Mouse (Mus musculus): ENCODE measurements around the gene Fut2.

DNA sequence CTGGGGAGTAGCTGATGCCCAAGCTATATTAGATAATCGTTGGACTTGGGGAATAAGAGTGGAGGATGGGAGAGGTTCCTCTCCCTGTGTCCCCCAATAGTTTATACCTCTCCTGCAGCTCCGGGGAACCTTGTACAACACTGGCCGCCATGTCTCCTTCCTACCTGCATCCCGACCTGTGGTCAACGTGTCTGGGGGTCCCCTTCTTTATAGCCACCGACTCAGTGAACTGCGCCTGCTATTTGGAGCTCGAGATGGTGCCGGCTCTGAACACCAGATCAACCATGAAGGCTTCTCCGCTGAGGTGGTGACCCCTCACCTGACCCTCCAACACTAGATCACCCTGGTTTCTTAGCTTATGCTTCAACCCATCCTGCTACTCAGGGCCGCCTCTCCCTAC is 36.1 kb upstream of the Fut2 start:
- no peak for TF ChIP-seq MEF2A (IDR thresholded peaks at IDR 0.05; ENCODE audit: borderline replicate concordance, low read depth, low read length)
- TF ChIP-seq CTCF (conservative IDR thresholded peaks at IDR 0.05 in 1 of 2, IDR thresholded peaks at IDR 0.05 in 1 of 2; ENCODE audit: low read depth in 2 of 2, low read length in 2 of 2), result no peak
- TF ChIP-seq MAFK (IDR thresholded peaks at IDR 0.05; ENCODE audit: insufficient replicate concordance, low read length), result no peak
- TF ChIP-seq ZMIZ1 (IDR thresholded peaks at IDR 0.05; ENCODE audit: low read depth, low read length), result no peak
- TF ChIP-seq POLR2AphosphoS2 (IDR thresholded peaks at IDR 0.05; ENCODE audit: low read depth, low read length), result no peak
- no peak for TF ChIP-seq MYC (IDR thresholded peaks at IDR 0.05; ENCODE audit: low read depth, low read length)
- TF ChIP-seq POLR2A (IDR thresholded peaks at IDR 0.05; ENCODE audit: low read depth, low read length), result no peak
